Mouse (Mus musculus): ENCODE measurements at regions not wholly inside any gene's neighbourhood (a gene's known extent, or its start where the extent isn't known, plus 50 kb on each side); places are given as distances from the start of the nearest gene placed in this dataset.

GRCm38 (mm10) chrX:13014051-13014450 is 57.2 kb upstream of the Usp9x start:
- Histone ChIP-seq H3K4me1 (ENCODE audit: control insufficient read depth, insufficient read depth, low read length) (no peaks in the 10 kb centered on the region), H3K27ac (ENCODE audit: insufficient read depth, low read length) (no peak overlapping the region), H3K4me3 (ENCODE audit: insufficient read depth, low read length) (no peak overlapping the region)
- TF ChIP-seq CTCF (IDR thresholded peaks at IDR 0.05; ENCODE audit: borderline replicate concordance, insufficient read depth, low read length) = no peak
- no peak for TF ChIP-seq POLR2A (IDR thresholded peaks at IDR 0.05; ENCODE audit: low read depth, low read length)

- TF ChIP-seq POLR2A (IDR thresholded peaks at IDR 0.05; ENCODE audit: low read depth, low read length) (no peak), CTCF (IDR thresholded peaks at IDR 0.05; ENCODE audit: borderline replicate concordance, insufficient read depth, low read length) (no peak)
- Histone ChIP-seq H3K4me1 (ENCODE audit: control insufficient read depth, insufficient read depth, low read length) (no peaks in the 10 kb centered on the region), H3K4me3 (ENCODE audit: insufficient read depth, low read length) (no peak overlapping the region), H3K27ac (ENCODE audit: insufficient read depth, low read length) (no peak overlapping the region)
Observed at GRCm38 (mm10) chrX:13013086-13013485, 58.2 kb upstream of the Usp9x start.

GRCm38 (mm10) chrX:12990777-12991176 is 80.5 kb upstream of the Usp9x start:
- H3K4me3 ChIP-seq (ENCODE audit: insufficient read depth, low read length) = no peak overlapping the region
- no peak overlapping the region for H3K27ac ChIP-seq (ENCODE audit: insufficient read depth, low read length)
- no peak for TF ChIP-seq POLR2A (IDR thresholded peaks at IDR 0.05; ENCODE audit: low read depth, low read length)
- no peak for TF ChIP-seq CTCF (IDR thresholded peaks at IDR 0.05; ENCODE audit: borderline replicate concordance, insufficient read depth, low read length)
- H3K4me1 ChIP-seq (ENCODE audit: control insufficient read depth, insufficient read depth, low read length) = no peaks in the 10 kb centered on the region

GRCm38 (mm10) chrX:12977676-12978075 is 93.6 kb upstream of the Usp9x start:
- no peak for TF ChIP-seq CTCF (IDR thresholded peaks at IDR 0.05; ENCODE audit: borderline replicate concordance, insufficient read depth, low read length)
- TF ChIP-seq POLR2A (IDR thresholded peaks at IDR 0.05; ENCODE audit: low read depth, low read length) = no peak
- no peak overlapping the region for H3K27ac ChIP-seq (ENCODE audit: insufficient read depth, low read length)
- no peak overlapping the region for H3K4me3 ChIP-seq (ENCODE audit: insufficient read depth, low read length)
- no peaks in the 10 kb centered on the region for H3K4me1 ChIP-seq (ENCODE audit: control insufficient read depth, insufficient read depth, low read length)

- Histone ChIP-seq H3K4me1 (ENCODE audit: control insufficient read depth, insufficient read depth, low read length) (no peaks in the 10 kb centered on the region), H3K4me3 (ENCODE audit: insufficient read depth, low read length) (no peak overlapping the region), H3K27ac (ENCODE audit: insufficient read depth, low read length) (no peak overlapping the region)
- TF ChIP-seq POLR2A (IDR thresholded peaks at IDR 0.05; ENCODE audit: low read depth, low read length) (no peak), CTCF (IDR thresholded peaks at IDR 0.05; ENCODE audit: borderline replicate concordance, insufficient read depth, low read length) (no peak)
Observed at GRCm38 (mm10) chrX:12968979-12969746, 102.1 kb upstream of the Usp9x start.

GRCm38 (mm10) chrX:12959467-12960314 is 111.6 kb upstream of the Usp9x start:
- TF ChIP-seq POLR2A (IDR thresholded peaks at IDR 0.05; ENCODE audit: low read depth, low read length) (no peak), CTCF (IDR thresholded peaks at IDR 0.05; ENCODE audit: borderline replicate concordance, insufficient read depth, low read length) (no peak)

GRCm38 (mm10) chrX:12958873-12959272 is 112.4 kb upstream of the Usp9x start:
- TF ChIP-seq POLR2A (IDR thresholded peaks at IDR 0.05; ENCODE audit: low read depth, low read length) (no peak), CTCF (IDR thresholded peaks at IDR 0.05; ENCODE audit: borderline replicate concordance, insufficient read depth, low read length) (no peak)
- H3K4me3 ChIP-seq (ENCODE audit: insufficient read depth, low read length) = no peak overlapping the region
- H3K27ac ChIP-seq (ENCODE audit: insufficient read depth, low read length) = peak overlapping the region; percentile 40
- H3K4me1 ChIP-seq (ENCODE audit: control insufficient read depth, insufficient read depth, low read length) = no peaks in the 10 kb centered on the region

More at GRCm38 (mm10) chrX:12959467-12960314, 111.6 kb upstream of the Usp9x start:
- H3K4me3 ChIP-seq (ENCODE audit: insufficient read depth, low read length) = no peak overlapping the region
- peak overlapping the region; percentile 82 for H3K27ac ChIP-seq (ENCODE audit: insufficient read depth, low read length)
- no peaks in the 10 kb centered on the region for H3K4me1 ChIP-seq (ENCODE audit: control insufficient read depth, insufficient read depth, low read length)

- Histone ChIP-seq H3K27ac (ENCODE audit: insufficient read depth, low read length) (peak overlapping the region; percentile 74), H3K4me3 (ENCODE audit: insufficient read depth, low read length) (no peak overlapping the region), H3K4me1 (ENCODE audit: control insufficient read depth, insufficient read depth, low read length) (no peaks in the 10 kb centered on the region)
- TF ChIP-seq CTCF (IDR thresholded peaks at IDR 0.05; ENCODE audit: borderline replicate concordance, insufficient read depth, low read length) = no peak
- TF ChIP-seq POLR2A (IDR thresholded peaks at IDR 0.05; ENCODE audit: low read depth, low read length) = no peak
Observed at GRCm38 (mm10) chrX:12950928-12951660, 120.2 kb upstream of the Usp9x start.

- Histone ChIP-seq H3K4me3 (ENCODE audit: insufficient read depth, low read length) (no peak overlapping the region), H3K4me1 (ENCODE audit: control insufficient read depth, insufficient read depth, low read length) (no peaks in the 10 kb centered on the region), H3K27ac (ENCODE audit: insufficient read depth, low read length) (no peak overlapping the region)
- no peak for TF ChIP-seq CTCF (IDR thresholded peaks at IDR 0.05; ENCODE audit: borderline replicate concordance, insufficient read depth, low read length)
- TF ChIP-seq POLR2A (IDR thresholded peaks at IDR 0.05; ENCODE audit: low read depth, low read length) = no peak
Observed at GRCm38 (mm10) chrX:12942451-12942850, 128.8 kb upstream of the Usp9x start.
